Mouse (Mus musculus) layer of hippocampus, adult 9-11 months (tissue): ENCODE measurements around the gene Olfr1416.
A peak's percentile ranks its signal among the peaks of the same experiment; 100 is the strongest.
"Not testable (repeated sequence)": the region's sequence is repeated elsewhere in the genome, so short reads cannot be mapped to it uniquely, and the experiment has no call there.

Experiments used
- DNase-seq: peaks from one replicate; pipeline ENCODE4 v3.0.0; 2022

Gene Olfr1416

DNA sequence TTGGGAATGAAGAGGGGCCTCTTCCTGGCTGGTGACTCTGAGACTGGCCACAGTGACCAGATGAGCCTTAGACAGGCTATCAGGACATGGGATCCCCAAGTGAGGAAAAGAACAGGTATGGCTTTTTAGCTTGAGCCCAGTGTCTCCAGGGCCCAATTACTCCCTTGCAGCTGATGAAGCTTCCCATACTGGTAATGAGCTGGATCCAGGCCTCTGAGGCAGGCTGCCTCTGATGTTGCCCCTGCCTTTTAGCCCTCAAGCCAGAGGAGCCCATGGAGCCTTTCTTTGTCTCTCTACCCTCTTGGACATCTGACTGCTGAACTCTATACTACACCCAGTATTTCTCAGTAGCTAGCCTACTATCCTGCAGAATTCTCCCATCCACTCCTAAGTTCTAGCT, at the start of gene Olfr1416:
Gene Olfr1416, minus strand, starts transcription at position 101 of the 400 bp plus-strand sequence.
- DNase-seq: no peak

DNA sequence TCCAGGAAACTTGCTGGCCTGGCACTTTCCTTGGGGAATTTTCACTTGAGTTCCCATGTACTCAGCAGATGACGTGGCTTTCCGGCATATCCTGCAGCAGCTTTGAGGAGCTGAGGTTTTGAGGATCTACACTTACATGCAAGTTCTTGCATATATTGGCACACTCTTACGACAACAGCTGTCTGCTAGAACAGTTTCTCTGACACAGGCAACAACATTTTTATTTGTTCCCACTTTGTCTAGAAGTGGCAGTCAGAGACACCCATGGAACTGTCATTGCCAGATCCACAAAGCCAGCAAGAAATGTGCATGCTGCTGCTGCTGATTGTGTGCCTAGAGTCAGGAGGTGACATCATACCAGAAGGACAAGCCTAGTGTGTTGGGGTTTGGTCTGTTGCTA, 38.9 kb upstream of the Olfr1416 start:
- DNase-seq: no peak

DNA sequence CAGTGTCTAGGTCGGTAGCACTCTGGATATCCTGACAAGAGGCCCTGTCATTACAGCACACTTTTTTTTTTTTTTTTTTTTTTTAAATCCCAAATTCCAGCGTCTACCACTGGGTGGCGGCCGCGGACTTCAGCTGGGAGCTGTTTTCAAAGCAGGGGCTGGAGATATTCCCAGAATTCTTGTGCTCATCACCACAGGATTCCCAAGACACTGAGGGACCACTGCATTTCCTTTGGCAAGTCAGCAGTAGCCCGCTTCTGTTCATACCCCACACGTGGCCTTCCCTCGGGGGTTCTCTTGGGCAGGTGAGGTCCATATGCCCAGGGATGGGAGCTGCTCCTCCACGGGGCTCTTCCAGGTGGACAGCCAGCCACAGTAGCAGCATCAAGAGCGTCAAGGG, 36.5 kb upstream of the Olfr1416 start:
- DNase-seq: peak; percentile 38

DNA sequence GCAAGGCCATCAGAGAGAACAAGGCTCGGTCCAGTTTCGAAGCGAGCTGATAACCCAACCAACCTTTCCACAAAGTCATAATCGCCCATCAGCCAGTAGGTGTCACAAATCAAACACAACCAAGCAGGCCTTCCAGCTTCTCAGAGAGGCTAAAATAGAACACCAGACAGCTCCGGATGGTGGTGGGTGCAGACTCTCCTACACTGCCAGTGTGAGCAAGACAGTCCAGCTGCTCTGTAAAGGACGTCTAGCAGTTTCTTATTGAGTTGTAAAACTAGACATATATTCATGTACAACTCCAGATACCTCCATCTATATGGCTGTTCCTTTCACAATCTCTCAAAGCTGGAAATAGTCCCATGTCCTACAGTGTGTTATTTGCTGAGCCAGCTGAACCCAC, 34.1 kb upstream of the Olfr1416 start:
- peak; percentile 56 for DNase-seq

DNA sequence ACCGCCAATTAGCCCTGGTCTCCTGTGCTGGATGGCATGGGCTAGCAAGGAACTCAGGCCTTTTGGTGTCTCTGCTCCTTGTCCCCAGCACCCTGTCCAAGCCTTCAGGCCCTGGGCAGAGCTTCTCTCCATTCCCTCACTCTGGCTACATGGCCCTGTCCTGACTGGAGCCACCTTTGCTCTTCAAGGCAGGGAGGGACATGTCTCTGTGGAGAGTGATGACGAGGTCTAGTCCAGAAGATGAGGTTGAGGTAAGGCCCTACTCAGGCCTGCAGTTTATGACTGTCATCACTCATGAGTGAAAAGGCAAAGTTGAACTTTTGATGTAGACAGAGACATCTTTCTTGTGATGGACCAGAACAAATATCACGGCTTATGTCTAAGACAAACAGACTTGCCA, 33.6 kb upstream of the Olfr1416 start, which contains the start of gene Olfr1414:
Gene Olfr1414, minus strand, starts transcription at position 101 of the 400 bp plus-strand sequence.
- no peak for DNase-seq

DNA sequence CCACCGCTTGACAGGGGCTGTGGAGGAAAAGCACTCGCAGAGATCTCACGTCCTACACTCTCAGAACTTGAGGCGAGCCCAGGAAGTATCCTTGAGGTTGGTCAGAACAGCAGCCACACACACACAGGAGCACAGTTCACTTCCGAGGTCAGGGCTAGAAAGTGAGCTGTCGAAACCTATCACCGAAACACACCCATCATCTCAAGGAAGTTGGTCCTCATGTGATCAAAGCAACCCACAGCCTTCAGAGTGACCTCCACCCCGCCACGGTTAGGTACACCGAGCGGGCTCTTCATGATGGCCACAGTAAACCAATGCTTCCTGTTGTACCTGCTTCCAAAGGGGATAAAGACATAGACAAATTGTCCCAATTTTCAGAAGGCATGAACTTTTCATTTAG, 30.5 kb upstream of the Olfr1416 start:
- no peak for DNase-seq

DNA sequence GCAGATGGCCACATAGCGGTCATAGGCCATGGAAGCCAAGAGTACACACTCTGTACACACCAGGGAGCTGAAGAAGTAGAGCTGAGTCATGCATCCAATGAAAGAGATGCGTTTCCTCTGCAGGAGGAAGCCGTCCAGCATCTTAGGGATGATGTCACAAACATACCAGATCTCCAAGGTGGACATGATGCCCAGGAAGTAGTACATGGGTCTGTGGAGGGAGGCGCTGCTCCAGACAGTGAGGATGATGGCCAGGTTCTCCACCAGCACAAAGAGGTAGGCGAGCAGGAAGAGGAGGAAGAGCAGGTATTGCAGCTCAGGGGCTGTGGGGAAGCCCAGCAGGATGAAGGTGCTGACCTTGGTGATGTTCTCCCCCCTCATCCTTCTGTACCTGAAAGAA, 26.7 kb upstream of the Olfr1416 start:
- not testable (repeated sequence) for DNase-seq

DNA sequence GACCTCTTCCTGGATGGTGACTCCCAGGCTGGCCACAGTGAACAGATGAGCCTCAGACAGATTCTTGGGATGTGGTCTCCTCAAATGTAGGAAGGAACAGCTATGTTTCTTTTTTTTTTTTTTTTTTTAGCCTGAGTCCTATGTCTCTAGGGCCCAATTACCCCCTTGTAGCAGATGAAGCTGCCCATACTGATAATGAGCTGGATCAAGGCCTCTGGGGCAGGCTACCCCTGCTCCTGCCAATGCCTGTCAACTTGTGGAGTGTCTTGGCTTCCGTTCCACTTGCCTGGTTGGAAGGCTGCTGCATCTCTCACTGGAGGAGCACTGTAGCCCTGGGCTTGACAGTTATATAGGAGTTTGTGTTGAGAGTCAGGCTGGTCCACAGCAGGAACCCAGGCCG, 11.1 kb upstream of the Olfr1416 start, which contains the start of gene Olfr1415:
Gene Olfr1415, minus strand, starts transcription at position 101 of the 400 bp plus-strand sequence.
- DNase-seq: no peak

DNA sequence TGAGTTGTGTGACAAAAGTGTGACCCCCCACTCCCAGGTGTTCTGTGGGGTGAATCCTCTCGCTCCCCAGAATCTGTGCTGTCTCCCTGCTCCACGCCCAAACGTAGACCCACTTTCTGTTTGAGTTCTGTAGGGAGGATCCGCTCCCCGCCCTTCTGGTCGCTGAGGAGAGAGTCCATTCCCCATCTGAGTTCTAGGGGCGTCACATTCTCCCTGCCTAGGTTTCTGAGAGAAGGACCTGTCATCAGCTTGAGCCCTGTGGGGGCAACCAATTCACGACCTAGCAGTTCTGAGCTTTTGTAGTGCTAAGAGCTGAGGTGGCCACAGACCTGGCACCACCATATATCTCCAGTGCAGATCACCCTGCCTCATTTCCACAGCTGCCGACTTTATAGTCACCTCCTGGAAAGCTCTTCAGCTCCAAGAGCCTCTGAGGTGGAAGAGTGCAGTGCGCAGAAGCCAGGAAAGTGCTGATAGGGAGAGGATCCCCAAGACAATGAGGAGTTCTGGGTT, 10.8 kb downstream of the Olfr1416 start:
- DNase-seq: no peak

DNA sequence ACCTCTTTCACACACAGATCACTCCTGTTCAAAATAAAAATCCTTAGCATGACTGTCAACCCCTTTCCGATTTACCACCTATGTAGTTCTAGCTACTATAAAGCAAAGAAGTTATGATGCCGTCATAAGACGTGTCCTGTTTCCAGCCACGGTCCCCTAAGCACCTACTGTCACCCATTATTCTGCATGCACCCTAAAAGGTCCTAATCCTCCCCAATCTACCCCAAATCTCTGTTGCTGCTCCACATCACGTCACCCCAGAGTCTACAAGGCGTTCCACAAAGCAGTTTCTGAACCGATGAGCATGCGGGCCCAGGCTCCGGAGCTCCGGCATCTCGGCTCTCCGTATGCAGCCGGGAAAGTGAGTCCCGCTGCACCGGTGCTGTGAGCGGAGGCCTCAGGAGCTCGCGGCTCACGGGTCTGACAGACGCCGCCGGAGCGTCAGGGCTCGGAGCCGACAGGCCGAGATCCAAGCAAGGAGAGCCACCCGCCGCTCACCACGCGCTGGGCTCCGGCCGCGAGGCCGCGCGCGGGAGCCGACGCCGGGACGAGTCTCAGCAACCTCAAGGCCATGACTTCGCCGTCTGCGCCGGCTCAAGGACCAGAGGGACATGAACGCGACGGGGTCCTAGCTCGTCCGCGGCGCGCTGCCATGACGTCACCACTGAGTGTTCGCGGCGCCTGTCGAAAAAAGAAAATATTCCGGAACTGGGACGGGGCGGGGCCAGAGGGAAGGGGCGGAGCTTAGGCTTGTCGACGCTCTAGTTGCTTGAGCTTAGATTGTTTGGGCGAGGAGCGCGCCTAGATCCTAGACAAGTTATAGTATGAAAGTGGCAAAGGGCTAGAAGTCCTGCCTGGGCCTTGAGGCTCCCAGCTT, 11.5 kb downstream of the Olfr1416 start, which contains the start of gene Ndufa10:
Gene Ndufa10, minus strand, starts transcription at position 696 of the 877 bp plus-strand sequence.
- DNase-seq: peak; percentile 87

DNA sequence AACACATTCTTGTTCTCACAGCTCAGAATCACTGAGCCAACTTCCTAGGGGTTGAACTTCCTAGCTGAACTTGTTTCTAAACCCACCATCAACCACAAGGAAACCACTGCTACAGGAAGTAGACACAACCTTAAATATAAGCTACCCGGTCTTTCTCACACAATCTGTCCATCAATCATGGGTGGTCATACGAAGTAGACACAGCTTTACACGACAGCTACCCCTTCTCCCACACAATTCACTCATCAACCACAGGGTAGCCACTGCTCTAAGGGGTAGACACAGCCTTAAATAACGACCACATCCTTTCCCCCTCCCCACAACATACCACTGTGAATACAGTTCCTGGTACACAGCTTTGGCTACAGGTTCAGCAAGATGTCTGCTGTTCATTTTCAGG, 16.0 kb downstream of the Olfr1416 start:
- no peak for DNase-seq

DNA sequence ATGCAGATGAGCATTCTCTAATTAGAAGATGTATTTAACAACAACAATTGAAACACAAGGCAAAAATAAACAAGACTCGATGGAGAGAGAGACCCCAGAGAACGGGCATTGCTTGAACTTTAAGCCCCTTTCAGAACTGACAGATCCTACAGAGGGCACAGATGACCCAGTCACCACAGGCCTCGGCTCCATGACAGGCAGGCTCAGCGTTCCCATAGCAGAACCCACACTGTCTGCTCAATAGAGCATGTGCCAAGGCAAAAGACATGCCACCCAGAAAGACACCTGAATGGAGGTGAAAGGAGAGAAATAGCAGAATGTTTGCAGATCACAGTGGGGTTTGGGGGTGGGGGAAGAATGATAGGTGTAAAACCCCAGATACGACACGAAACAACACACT, 26.5 kb downstream of the Olfr1416 start:
- no peak for DNase-seq

DNA sequence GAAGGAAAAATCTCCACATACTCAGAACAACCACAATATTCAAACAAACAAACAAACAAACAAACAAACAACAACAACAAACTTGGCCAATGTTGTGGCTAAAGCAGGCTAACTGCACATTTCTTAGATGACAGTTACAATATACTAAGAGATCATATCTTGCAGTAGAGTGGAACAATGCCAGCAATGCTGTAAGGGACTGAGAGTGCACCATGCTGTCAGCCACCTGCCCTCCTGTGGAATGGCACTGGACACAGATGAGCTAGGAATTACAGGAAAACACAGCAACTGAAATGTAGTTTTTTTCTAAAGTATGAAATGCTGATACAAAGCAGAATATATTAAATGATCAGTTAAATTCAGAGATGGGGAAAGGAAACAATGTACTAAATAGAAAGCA, 27.2 kb downstream of the Olfr1416 start:
- no peak for DNase-seq

DNA sequence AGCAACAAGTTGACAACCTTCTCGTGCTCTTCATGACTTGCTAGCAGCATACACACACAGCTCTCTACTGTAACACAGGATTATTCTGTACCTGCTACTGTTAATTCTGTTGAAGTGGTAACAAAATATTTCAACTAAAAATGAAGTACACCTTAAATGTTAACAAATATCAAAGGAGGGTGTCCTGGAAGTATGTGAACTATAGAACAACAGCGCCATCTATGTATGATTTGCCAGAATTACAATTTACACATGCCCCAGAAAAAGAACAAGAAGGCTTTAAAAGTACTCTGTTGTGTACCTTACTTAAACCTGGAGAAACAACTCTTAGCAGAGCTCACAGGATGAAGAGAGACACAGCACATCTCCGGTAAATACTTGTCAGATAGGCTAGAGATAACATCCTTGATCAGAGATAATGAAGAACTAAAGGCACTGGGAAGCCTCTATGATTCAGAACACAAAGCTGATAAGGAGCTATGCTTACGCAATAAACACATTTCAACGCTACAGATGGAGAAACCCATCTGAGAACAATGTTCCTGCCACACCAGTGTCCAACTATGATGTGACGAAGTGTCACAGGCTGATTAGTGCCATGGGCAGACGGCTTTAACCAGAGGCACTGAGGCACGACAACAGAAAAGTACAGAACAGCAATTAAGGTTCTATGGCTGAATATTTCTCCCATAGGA, 31.0 kb downstream of the Olfr1416 start:
- no peak for DNase-seq

DNA sequence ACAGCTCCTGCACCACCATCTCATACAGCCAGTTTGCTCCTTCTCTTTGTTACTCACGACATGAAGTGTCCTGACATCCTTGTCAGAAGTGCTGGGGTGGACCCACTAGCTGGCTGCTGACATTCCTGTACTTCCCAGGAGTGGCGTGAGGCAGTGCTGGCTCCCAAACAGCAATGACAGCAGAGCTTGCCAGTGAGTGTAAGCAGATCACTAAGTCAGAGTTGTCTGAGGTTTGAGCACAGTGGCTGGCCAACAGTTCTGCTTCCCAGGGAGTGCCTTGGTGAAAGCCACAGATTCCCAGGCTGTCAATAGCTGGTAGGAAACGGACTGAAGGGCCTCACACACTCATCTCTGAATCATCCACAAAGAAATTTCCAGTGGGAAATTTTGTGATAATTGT, 36.6 kb downstream of the Olfr1416 start:
- DNase-seq: no peak

DNA sequence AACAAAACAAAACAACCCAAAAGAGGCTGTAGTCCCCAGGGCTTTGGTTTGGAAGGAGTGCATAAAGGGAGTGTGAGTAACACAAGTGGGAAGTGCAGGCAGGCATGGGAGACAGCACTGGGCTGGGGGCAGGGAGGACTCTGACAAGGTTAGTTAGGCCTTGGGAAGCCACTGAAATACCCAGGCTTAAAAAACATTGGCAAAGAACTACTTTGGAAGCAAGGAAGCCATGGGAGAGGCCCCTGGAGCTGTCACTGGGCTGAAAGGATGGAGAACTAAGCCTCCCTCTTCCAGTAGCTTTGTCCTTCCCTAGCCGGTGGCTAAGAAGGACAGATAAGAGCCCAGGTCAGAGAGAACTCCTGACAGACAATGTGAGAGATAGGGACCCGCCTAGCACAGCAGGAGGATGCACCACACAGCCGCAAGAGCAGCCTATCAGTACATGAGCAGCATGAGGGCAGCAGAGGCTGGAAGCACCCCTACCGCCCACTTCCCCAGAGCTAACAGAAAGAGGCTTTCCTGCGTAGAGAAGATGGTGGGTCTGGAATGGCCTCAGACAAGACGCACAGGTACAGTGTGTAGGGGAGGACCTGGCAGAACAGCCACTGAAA, 43.4 kb downstream of the Olfr1416 start:
- DNase-seq: no peak

DNA sequence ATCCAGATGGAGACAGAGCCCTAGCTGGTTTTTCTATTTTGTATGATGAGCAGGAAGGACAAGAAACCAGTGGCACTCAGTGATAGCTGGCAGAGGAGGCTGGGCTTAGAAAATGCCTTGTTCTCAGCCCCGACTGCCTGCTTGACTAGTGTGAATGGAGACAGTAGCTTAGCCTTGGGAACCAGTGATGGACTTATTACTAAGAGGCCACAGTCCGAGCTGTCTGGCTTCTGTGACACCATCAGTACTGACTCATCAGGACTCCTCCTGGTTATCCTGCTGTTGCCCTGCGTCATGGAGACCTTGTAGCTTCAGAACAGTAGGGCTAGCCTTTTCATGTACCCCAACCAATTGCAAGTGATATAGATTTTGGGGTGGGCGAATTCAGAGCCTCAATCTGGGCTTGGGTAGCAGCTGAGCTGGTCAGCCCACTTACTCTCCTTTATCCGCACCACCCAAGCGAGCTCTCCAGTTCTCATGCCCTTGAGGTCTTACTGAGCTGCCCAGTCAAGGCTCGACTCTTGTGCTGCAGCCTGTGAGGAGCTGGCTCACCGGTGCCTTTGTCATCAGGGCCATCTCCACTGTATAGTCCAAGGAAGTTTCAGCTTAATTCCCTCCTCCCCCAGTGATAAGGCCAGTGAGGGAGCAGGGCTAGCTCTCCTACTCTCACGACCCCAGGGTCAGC, 44.7 kb downstream of the Olfr1416 start:
- DNase-seq: no peak

DNA sequence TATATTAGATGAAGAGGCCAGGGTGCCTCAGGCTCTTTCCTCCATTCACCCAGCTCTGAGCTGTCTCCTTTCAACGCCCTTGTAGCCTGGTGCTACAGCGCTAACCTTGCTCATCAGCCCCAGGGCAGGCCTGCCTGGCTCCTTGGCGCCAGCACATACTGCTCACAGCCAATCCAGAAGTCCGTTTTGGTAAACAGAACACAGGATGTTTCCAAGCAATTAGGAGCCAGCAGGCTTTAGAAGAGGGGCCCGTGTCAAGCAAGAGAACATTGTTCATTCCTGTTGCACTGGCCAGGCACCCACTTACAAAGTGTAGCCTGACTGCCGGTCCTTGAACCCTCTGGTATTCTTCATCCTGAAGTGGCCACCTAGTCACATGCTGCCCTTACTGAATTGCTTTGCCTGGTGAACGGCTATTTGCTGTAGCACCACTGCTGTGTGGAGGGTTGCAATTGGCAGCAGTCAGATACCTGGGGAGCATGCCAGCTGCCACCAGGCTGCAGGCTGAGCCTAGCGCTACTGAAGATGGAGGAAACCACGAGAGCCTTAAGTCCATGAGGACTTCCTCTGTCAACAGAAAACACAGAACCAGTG, 47.1 kb downstream of the Olfr1416 start:
- peak; percentile 66 for DNase-seq

DNA sequence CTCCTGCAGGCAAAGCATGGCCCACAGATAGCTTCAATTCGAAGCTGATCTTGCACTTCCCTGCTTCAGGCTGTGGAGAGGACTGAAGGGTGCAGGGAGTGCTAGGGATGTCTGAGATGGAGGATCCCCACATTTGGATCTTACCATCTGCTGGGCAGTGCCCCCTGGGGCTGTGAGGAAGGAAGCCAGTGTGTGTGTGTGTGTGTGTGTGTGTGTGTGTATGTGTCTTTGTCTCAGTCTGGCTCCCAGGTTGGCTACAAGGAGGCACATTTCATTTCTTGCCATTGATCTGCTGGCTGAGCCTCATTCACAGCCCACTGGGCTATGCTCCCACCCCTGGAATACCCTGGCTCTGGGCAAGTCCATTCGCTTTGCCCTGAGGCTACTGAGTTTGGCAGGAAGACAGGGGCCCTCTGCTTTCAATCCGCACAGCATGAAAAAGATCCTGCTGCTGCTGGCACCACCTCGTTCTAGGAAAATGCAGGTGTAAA, 48.0 kb downstream of the Olfr1416 start:
- DNase-seq: no peak

DNA sequence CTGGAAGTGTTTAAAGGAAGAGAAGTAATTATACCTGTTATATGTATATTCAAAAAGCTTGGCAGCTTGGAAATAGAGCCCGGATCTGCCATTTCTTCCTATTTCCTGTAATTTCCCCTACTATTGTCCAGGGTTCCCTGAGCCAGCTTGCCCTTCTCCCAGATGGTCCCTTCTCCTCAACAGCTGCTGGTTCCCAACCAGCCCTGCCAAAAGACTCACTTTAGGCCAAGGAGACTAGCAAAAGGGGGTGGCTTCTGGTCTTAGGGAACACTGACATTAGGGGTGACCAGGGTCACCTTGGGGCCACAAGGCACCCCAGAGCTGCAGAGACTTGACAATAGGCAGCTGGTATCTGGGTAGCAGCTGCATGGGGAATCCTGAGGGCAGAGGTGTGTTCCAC, 49.9 kb downstream of the Olfr1416 start:
- DNase-seq: no peak

DNA sequence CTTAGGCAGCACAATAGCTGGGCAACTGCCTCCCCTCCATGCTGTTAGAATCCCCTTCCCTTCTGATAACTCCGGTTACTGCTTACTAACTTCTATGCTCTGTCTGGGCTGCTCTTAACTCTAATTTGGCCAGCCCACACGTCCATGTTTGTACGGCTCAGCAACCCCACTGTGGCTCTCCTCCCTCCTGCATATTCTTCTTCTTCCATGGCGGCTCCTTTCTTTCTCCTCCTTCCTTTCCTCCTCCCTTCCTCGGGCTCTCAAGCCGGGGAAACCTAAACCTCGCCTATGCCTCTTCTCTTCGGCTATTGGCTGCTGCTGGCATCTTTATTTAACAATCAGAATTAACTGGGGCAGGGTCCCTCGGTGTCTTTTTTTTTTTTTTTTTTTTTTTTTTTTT, 52.1 kb downstream of the Olfr1416 start:
- DNase-seq: no peak

DNA sequence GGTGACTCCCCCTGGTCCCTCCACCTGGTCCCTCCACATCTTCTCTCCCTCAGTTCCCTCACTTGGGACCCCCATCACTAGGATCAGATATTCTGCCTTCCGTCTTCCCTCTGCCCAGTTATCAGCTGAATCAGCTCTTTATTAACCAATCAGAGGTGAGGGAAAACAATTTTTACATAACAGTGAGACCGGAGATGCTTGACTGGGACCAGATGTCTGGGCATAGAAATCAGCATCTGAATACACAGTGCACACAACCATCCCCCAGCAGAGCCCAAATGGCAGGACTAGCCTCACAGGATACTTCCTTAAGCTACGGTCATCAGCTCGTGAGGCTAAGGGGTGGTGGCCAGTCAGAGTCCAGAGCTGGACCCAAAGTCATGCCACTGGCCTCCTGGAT, 52.8 kb downstream of the Olfr1416 start:
- DNase-seq: no peak
